Mouse (Mus musculus) C2C12 (cell line): ENCODE results near the gene Tsnax.

Source experiments
- CTCF ChIP-seq: IDR thresholded peaks from one replicate; pipeline ENCODE4 v1.5.1; 2011; ENCODE audit not compliant: control insufficient read depth, insufficient read depth, insufficient read length
- FOSL1 ChIP-seq: IDR thresholded peaks from one replicate; pipeline ENCODE4 v1.8.0; 2011; ENCODE audit warnings: mild to moderate bottlenecking, low read length; ENCODE audit not compliant: poor library complexity, insufficient read depth, severe bottlenecking
- MYOG ChIP-seq: IDR thresholded peaks from one replicate; pipeline ENCODE4 v1.6.1; 2011; ENCODE audit not compliant: control insufficient read depth, insufficient read length; ENCODE audit errors: extremely low read depth
- USF1 ChIP-seq: IDR thresholded peaks from one replicate; pipeline ENCODE4 v1.6.1; 2011; ENCODE audit warnings: low read depth, mild to moderate bottlenecking, control low read depth, moderate library complexity

DNA sequence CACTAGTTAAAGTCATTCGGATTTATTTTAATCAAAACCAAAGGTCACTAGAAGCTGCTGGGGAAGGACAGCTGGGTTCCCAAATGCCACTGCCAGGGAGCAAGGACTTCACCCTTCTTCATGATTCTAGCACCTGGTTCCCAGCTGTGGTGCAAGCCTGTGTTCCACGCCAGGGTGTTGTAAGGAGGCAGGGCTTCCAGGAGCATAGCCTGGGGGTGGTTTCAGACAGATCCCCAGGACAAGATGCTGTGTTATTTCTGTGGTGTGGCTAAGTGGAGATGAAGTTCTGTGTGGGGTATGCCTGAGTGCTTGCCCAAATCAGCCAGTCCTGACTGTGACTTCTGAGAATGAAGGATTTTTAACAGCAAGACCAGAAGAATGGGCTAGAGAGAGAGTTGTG is 28.7 kb downstream of the Tsnax start:
- TF ChIP-seq CTCF (no peak), MYOG (no peak), FOSL1 (no peak), USF1 (no peak)
